Mouse (Mus musculus): ENCODE results near the gene Tgfbr2. TPM values are rescaled to one million over a fixed set of nuclear protein-coding genes. Genes with fewer than 3 reads are reported as not detected.

The Tgfbr2 gene
- 45.8 and 46.4 TPM in 2 replicates for polyA plus RNA-seq (2012; rRNA removed)

DNA sequence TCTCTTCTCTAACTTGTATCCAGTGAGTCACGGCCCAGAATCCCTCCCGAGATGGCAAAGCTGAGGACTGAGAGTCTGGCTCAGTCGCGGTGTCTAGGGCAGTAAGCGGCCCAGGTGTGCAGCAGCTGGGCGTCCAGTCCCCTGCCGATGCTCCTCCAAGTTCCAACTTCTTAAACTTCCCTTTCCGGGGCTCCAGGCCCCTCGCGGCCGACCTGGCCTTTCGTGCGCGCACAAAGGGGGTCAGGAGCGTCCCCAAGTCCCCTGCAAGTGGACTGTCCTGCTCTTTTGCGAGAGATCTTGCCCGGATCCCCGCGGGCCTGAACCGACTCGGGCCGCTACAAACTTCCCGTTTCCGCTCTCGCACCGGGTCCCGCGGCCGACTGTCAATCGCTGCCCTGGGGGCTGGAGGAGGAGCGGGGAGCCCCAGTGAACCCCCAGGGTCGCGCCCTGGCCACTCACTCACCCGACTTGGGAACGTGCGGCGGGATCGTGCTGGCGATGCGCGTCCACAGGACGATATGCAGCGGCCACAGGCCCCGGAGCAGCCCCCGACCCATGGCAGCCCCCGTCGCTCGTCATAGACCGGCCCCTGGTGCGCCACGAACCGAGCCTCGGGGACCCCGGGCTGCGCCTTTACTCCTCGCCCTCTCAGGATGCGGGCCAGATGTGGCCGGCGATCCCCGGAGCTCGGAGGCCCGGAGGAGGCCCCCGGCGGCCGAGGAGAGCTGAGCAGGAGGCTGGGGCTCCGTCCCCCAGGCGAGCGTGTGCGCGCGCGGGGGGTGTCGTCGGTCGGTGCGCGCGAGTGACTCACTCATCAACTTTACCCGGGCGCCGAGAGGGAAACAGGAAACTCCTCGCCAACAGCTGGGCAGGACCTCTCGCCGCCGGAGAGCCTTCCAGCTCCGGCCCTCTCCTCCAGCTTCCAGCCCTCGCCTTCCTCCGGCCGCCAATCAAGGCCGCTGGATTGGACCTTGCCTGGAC is at the start of gene Tgfbr2:
TSS of gene Tgfbr2 (minus strand) at position 880 of the 981 bp plus-strand sequence.
- TF ChIP-seq POLR2A (IDR thresholded peaks at IDR 0.05; ENCODE audit: low read depth, low read length) (no peak), CTCF (conservative IDR thresholded peaks at IDR 0.05; ENCODE audit: insufficient read depth, insufficient read length, low read depth, low read length) (no peak)
- Histone ChIP-seq H3K27ac (ENCODE audit: insufficient read depth, low read depth, low read length) (peak within 1 kb of the TSS; percentile 91), H3K4me3 (ENCODE audit: insufficient read depth, low read depth, low read length) (peak within 1 kb of the TSS; percentile 79), H3K4me1 (ENCODE audit: control insufficient read depth, insufficient read depth, low read length) (peaks cover 2% of the 10 kb centered on the region; the same call in 1 of the 2 replicates), H3K27me3 (replicated peaks; ENCODE audit: control insufficient read depth, insufficient read depth, low read length) (no peaks in the 10 kb centered on the region), H3K36me3 (ENCODE audit: control insufficient read depth, insufficient read depth, low read length) (no peaks in the 10 kb centered on the region)
- 1% methylated on average over 90 of the region's 90 CpGs for WGBS
- peak; percentile 92 for DNase-seq

DNA sequence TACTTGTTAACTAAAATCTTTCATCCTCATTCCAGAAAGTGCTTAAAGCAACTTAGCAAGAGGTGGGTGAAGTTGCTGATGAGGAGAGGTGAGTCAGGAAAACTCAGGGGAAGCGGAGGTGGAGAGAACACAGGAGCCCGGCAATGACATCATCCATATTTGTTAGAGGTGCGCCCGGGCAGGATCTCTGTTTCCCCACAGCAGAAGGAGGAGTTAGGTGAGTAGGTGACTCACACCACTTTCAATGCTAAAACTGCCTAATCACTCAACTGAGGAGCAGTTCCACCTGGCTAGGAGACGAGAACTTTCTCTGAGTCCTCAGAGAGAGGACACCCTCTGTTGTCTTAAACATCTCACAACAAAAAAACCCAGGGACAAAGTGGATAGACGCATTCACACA is 48.2 kb upstream of the Tgfbr2 start:
- peaks cover 11% of the 10 kb centered on the region; the same call in 1 of the 2 replicates for H3K4me1 ChIP-seq (ENCODE audit: control insufficient read depth, insufficient read depth, low read length)
- 55% methylated on average over 6 of the region's 6 CpGs for WGBS
- TF ChIP-seq CTCF (conservative IDR thresholded peaks at IDR 0.05; ENCODE audit: insufficient read depth, insufficient read length, low read depth, low read length) (no peak), POLR2A (IDR thresholded peaks at IDR 0.05; ENCODE audit: low read depth, low read length) (no peak)
- no peaks in the 10 kb centered on the region for H3K27me3 ChIP-seq (replicated peaks; ENCODE audit: control insufficient read depth, insufficient read depth, low read length)
- DNase-seq: no peak
- no peaks in the 10 kb centered on the region for H3K36me3 ChIP-seq (ENCODE audit: control insufficient read depth, insufficient read depth, low read length)
- no peak overlapping the region for H3K27ac ChIP-seq (ENCODE audit: insufficient read depth, low read depth, low read length)
- no peak overlapping the region for H3K4me3 ChIP-seq (ENCODE audit: insufficient read depth, low read depth, low read length)

DNA sequence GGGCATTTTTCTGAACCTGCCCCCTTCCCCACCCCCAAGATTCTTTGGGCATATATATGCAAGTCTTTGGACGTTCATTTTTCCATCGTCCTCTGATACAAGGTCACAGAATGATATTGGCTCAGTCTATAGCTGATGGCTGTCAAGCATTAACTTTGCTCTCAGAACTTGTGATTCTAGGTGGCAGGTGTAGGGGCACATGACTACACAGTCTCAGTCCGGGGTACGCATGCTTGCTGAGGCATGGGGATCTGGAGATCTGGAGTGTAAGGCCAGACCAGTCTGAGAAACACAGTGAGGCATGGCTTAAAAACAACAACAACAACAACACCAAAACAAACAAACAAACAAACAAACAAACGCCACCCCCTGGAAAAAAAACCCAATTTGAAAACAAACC is 47.5 kb upstream of the Tgfbr2 start:
- Histone ChIP-seq H3K4me1 (ENCODE audit: control insufficient read depth, insufficient read depth, low read length) (peaks cover 11% of the 10 kb centered on the region; the same call in 1 of the 2 replicates), H3K27ac (ENCODE audit: insufficient read depth, low read depth, low read length) (no peak overlapping the region), H3K4me3 (ENCODE audit: insufficient read depth, low read depth, low read length) (no peak overlapping the region), H3K27me3 (replicated peaks; ENCODE audit: control insufficient read depth, insufficient read depth, low read length) (no peaks in the 10 kb centered on the region), H3K36me3 (ENCODE audit: control insufficient read depth, insufficient read depth, low read length) (no peaks in the 10 kb centered on the region)
- TF ChIP-seq CTCF (conservative IDR thresholded peaks at IDR 0.05; ENCODE audit: insufficient read depth, insufficient read length, low read depth, low read length): no peak
- no peak for TF ChIP-seq POLR2A (IDR thresholded peaks at IDR 0.05; ENCODE audit: low read depth, low read length)
- 45% methylated on average over 5 of the region's 5 CpGs for whole genome bisulfite sequencing
- peak; percentile 40 for DNase-seq

DNA sequence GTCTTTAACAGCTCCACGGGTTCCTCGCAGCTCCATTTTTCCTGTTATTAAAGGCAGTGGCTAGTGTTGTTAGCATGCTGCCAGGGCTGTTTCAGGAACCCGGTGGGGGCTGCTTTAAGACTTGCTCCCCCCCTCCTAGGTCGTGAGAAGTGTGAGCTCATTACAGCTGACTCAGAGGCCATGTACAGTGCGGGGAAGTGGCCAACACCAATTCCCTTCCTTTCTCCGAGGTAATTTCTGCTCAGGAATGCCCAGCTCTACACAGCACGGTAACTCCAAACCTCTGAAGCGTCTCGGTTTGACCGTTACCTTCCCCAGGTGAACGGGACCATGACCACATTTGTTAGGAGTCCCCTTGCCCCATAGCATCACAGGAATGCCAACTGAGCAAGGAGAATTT is 46.8 kb upstream of the Tgfbr2 start:
- DNase-seq: peak; percentile 43
- H3K27ac ChIP-seq (ENCODE audit: insufficient read depth, low read depth, low read length): no peak overlapping the region
- no peaks in the 10 kb centered on the region for H3K36me3 ChIP-seq (ENCODE audit: control insufficient read depth, insufficient read depth, low read length)
- peaks cover 11% of the 10 kb centered on the region; the same call in 1 of the 2 replicates for H3K4me1 ChIP-seq (ENCODE audit: control insufficient read depth, insufficient read depth, low read length)
- WGBS: 25% methylated on average over 11 of the region's 11 CpGs
- H3K27me3 ChIP-seq (replicated peaks; ENCODE audit: control insufficient read depth, insufficient read depth, low read length): no peaks in the 10 kb centered on the region
- TF ChIP-seq CTCF (conservative IDR thresholded peaks at IDR 0.05; ENCODE audit: insufficient read depth, insufficient read length, low read depth, low read length): no peak
- no peak for TF ChIP-seq POLR2A (IDR thresholded peaks at IDR 0.05; ENCODE audit: low read depth, low read length)
- no peak overlapping the region for H3K4me3 ChIP-seq (ENCODE audit: insufficient read depth, low read depth, low read length)

DNA sequence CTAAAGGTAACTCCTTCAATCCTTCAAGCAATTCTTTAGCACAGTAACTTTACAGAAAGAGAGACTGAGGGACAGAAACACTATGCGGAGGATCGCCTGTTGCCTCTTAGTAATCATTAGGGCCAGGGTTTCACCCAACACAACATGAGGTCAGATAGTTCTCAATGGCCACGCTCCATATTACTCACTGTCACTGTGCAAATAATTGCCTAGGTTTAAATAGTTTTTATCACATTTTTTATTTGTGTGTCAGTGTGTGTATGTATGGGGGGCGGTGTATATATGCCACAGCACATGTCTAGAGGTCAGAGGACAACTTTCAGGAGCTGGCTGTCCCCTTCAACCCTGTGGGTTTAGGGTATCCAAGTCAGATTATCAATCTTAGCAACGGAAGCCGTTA is 46.4 kb upstream of the Tgfbr2 start:
- no peak for DNase-seq
- Histone ChIP-seq H3K4me3 (ENCODE audit: insufficient read depth, low read depth, low read length) (no peak overlapping the region), H3K27me3 (replicated peaks; ENCODE audit: control insufficient read depth, insufficient read depth, low read length) (no peaks in the 10 kb centered on the region), H3K4me1 (ENCODE audit: control insufficient read depth, insufficient read depth, low read length) (peaks cover 11% of the 10 kb centered on the region; the same call in 1 of the 2 replicates), H3K27ac (ENCODE audit: insufficient read depth, low read depth, low read length) (no peak overlapping the region), H3K36me3 (ENCODE audit: control insufficient read depth, insufficient read depth, low read length) (no peaks in the 10 kb centered on the region)
- TF ChIP-seq POLR2A (IDR thresholded peaks at IDR 0.05; ENCODE audit: low read depth, low read length) (no peak), CTCF (conservative IDR thresholded peaks at IDR 0.05; ENCODE audit: insufficient read depth, insufficient read length, low read depth, low read length) (no peak)
- 88% methylated on average over 6 of the region's 6 CpGs for WGBS

DNA sequence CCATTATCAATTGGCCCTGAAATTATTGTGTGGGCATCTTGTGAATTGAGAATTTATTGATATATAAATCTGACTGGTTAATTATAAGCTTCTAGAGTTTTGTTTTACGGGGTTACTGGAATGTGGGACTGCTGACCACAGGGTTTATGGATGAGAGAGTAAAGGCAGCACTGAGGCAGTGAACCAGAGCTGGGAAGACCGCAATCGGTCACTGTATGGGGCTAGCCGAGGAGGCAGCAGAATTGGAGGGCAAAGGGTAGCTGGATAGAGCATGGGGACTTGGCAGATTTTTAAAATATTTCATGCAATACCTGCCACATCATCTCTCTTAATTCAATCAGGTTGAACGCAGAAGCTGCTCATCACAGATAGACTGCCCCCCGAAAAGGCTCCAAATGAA is 45.5 kb upstream of the Tgfbr2 start:
- peaks cover 11% of the 10 kb centered on the region; the same call in 1 of the 2 replicates for H3K4me1 ChIP-seq (ENCODE audit: control insufficient read depth, insufficient read depth, low read length)
- no peaks in the 10 kb centered on the region for H3K36me3 ChIP-seq (ENCODE audit: control insufficient read depth, insufficient read depth, low read length)
- H3K27ac ChIP-seq (ENCODE audit: insufficient read depth, low read depth, low read length): no peak overlapping the region
- H3K4me3 ChIP-seq (ENCODE audit: insufficient read depth, low read depth, low read length): no peak overlapping the region
- DNase-seq: peak; percentile 70
- 64% methylated on average over 6 of the region's 6 CpGs for WGBS
- H3K27me3 ChIP-seq (replicated peaks; ENCODE audit: control insufficient read depth, insufficient read depth, low read length): no peaks in the 10 kb centered on the region
- TF ChIP-seq POLR2A (IDR thresholded peaks at IDR 0.05; ENCODE audit: low read depth, low read length) (no peak), CTCF (conservative IDR thresholded peaks at IDR 0.05; ENCODE audit: insufficient read depth, insufficient read length, low read depth, low read length) (no peak)

DNA sequence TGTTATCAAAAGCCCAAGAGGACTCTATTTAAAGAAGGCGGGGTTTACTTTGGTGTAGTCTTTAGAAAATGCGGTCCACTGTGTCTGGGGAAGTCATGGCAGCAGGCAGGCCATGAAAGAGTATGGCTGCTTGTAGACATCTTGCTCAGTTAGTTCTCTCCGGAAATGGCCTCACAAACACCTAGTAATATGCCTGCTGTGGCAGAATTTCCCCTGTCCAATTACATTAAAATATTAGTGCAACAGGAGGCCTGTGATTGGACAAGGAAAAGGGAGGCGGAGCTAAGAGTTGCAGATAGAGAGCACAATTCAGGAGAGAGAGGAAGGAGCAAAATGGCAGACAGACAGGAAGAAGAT is 45.0 kb upstream of the Tgfbr2 start:
- no peak for DNase-seq
- no peak for TF ChIP-seq CTCF (conservative IDR thresholded peaks at IDR 0.05; ENCODE audit: insufficient read depth, insufficient read length, low read depth, low read length)
- no peak for TF ChIP-seq POLR2A (IDR thresholded peaks at IDR 0.05; ENCODE audit: low read depth, low read length)
- Histone ChIP-seq H3K4me3 (ENCODE audit: insufficient read depth, low read depth, low read length) (no peak overlapping the region), H3K27ac (ENCODE audit: insufficient read depth, low read depth, low read length) (no peak overlapping the region), H3K27me3 (replicated peaks; ENCODE audit: control insufficient read depth, insufficient read depth, low read length) (no peaks in the 10 kb centered on the region), H3K36me3 (ENCODE audit: control insufficient read depth, insufficient read depth, low read length) (no peaks in the 10 kb centered on the region), H3K4me1 (ENCODE audit: control insufficient read depth, insufficient read depth, low read length) (peaks cover 11% of the 10 kb centered on the region; the same call in 1 of the 2 replicates)
- 94% methylated on average over 4 of the region's 4 CpGs for WGBS

All from kidney, adult 2 months (tissue).